Mouse (Mus musculus): ENCODE data around the gene Itprid2. TPM values are rescaled to one million over a fixed set of nuclear protein-coding genes. Genes with fewer than 3 reads are reported as not detected.

The Itprid2 gene
- total and polyA plus RNA-seq, 3 experiments = 9.0 to 21.5 TPM; not detected in 1

DNA sequence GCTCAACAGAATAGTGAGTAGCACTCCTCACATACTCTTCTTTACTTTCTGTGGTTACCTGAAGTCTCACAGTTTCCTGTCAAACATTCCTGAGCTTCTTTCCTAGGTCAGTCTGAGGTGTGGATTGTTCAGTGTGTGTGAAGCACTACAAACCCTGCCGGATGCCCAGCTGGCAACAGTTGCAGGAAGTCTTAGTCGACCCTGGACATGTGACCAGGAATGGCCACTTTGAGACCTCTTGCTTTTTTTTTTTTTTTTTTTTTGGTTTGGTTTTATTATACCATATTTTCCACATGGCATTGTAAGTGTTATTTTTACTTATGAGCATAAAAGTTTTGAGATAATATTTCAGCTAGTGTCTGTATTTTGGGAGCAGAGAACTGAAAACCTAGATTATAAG, 29.1 kb upstream of the Itprid2 start:
- Histone ChIP-seq H3K36me3 (ENCODE audit: control insufficient read depth in 1 of 2, insufficient read depth in 2 of 2, low read length in 2 of 2) (peaks cover 0 to 28% of the 10 kb centered on the region in 2 experiments; a peak in 2 of 4 replicates), H3K9me3 (replicated peaks; ENCODE audit: insufficient read depth, low read length) (no peaks in the 10 kb centered on the region), H3K27me3 (ENCODE audit: control insufficient read depth in 1 of 2, insufficient read depth in 2 of 2, low read length in 2 of 2) (no peaks in the 10 kb centered on the region; a peak in 1 of 4 replicates), H3K4me3 (ENCODE audit: control insufficient read depth in 1 of 2, insufficient read depth in 1 of 2, low read depth in 2 of 2, low read length in 2 of 2) (no peak overlapping the region), H3K9ac (ENCODE audit: control insufficient read depth, low read depth, low read length, poor library complexity, severe bottlenecking) (no peak overlapping the region), H3K27ac (ENCODE audit: control insufficient read depth, low read depth, low read length) (no peak overlapping the region), H3K79me2 (ENCODE audit: control insufficient read depth, insufficient read depth, low read length, poor library complexity) (no peaks in the 10 kb centered on the region), H3K4me1 (ENCODE audit: control insufficient read depth in 1 of 2, insufficient read depth in 2 of 2, low read length in 2 of 2) (peaks cover 16% of the 10 kb centered on the region in 2 experiments)
- TF ChIP-seq RCOR1 (IDR thresholded peaks at IDR 0.05; ENCODE audit: low read depth, low read length) (no peak), ZNF384 (IDR thresholded peaks at IDR 0.05; ENCODE audit: low read depth, low read length) (peak; percentile 28)
- DNase-seq (ENCODE audit: low read depth, low spot score) = no peak

DNA sequence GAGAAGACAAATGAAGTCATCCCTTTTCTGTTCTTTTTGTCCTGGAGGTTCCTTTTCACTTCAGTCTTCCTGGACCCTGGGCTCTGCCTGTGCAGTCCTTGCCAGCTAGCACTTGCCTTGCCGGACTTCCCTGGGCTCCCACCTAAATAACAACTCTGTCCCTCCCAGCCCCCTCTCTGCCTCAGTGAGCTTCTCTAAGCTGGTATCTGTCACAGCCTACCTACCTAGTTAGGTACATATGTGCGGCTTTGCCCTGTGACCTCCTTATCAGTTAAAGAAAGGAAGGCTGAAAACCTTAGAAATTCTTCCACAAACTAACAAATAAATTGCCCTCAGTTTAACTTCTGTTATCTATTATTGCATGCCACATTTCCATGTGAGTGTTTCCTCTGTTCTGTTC, 28.0 kb upstream of the Itprid2 start:
- TF ChIP-seq MAZ (IDR thresholded peaks at IDR 0.05; ENCODE audit: low read depth, low read length) (no peak), MAFK (IDR thresholded peaks at IDR 0.05; ENCODE audit: borderline replicate concordance, low read depth, low read length) (no peak), TCF12 (IDR thresholded peaks at IDR 0.05; ENCODE audit: low read depth, low read length) (peak; percentile 39; the same call in 1 of the 2 replicates), GABPA (IDR thresholded peaks at IDR 0.05; ENCODE audit: low read depth, low read length) (no peak), USF1 (IDR thresholded peaks at IDR 0.05; ENCODE audit: low read depth, low read length) (no peak), GATA1 (IDR thresholded peaks at IDR 0.05; ENCODE audit: low read depth, low read length) (0 out of 2 replicates have a peak, but pooled peaks have one; percentile 35), JUND (IDR thresholded peaks at IDR 0.05; ENCODE audit: low read depth, low read length) (no peak), ZKSCAN1 (IDR thresholded peaks at IDR 0.05; ENCODE audit: low read depth, low read length) (no peak), UBTF (IDR thresholded peaks at IDR 0.05; ENCODE audit: borderline replicate concordance, insufficient read depth, low read depth, low read length) (no peak), CHD2 (IDR thresholded peaks at IDR 0.05; ENCODE audit: low read length) (no peak), ELF1 (IDR thresholded peaks at IDR 0.05; ENCODE audit: low read depth, low read length) (no peak), NELFE (IDR thresholded peaks at IDR 0.05; ENCODE audit: low read depth, low read length) (no peak), HCFC1 (IDR thresholded peaks at IDR 0.05; ENCODE audit: low read depth, low read length) (no peak), CHD1 (IDR thresholded peaks at IDR 0.05; ENCODE audit: low read depth, low read length) (no peak), ETS1 (IDR thresholded peaks at IDR 0.05; ENCODE audit: low read depth, low read length) (peak; percentile 19; the same call in 1 of the 2 replicates), RCOR1 (IDR thresholded peaks at IDR 0.05; ENCODE audit: low read depth, low read length) (no peak), EP300 (IDR thresholded peaks at IDR 0.05; ENCODE audit: low read depth in 1 of 2, low read length in 2 of 2) (peak; percentile 9 to 34; a peak in 2 of 4 replicates), MEF2A (IDR thresholded peaks at IDR 0.05; ENCODE audit: extremely low read depth, insufficient replicate concordance, low read depth, low read length, poor library complexity, severe bottlenecking) (no peak)
- Histone ChIP-seq H3K27me3 (ENCODE audit: control insufficient read depth in 1 of 2, insufficient read depth in 2 of 2, low read length in 2 of 2) (no peaks in the 10 kb centered on the region; a peak in 2 of 4 replicates), H3K4me3 (ENCODE audit: control insufficient read depth in 1 of 2, insufficient read depth in 1 of 2, low read depth in 2 of 2, low read length in 2 of 2) (no peak overlapping the region), H3K9me3 (replicated peaks; ENCODE audit: insufficient read depth, low read length) (no peaks in the 10 kb centered on the region), H3K79me2 (ENCODE audit: control insufficient read depth, insufficient read depth, low read length, poor library complexity) (no peaks in the 10 kb centered on the region), H3K4me1 (ENCODE audit: control insufficient read depth in 1 of 2, insufficient read depth in 2 of 2, low read length in 2 of 2) (peaks cover 12 to 13% of the 10 kb centered on the region in 2 experiments), H3K27ac (ENCODE audit: control insufficient read depth, low read depth, low read length) (no peak overlapping the region; the same call in 1 of the 2 replicates), H3K36me3 (ENCODE audit: control insufficient read depth in 1 of 2, insufficient read depth in 2 of 2, low read length in 2 of 2) (peaks cover 0 to 29% of the 10 kb centered on the region in 2 experiments; a peak in 2 of 4 replicates), H3K9ac (ENCODE audit: control insufficient read depth, low read depth, low read length, poor library complexity, severe bottlenecking) (no peak overlapping the region)
- no peak for DNase-seq (ENCODE audit: low read depth, low spot score)
